Mouse (Mus musculus): ENCODE measurements around the gene Kcnd3.
"Not testable (repeated sequence)": the region's sequence is repeated elsewhere in the genome, so short reads cannot be mapped to it uniquely, and the experiment has no call there.

The Kcnd3 gene

DNA sequence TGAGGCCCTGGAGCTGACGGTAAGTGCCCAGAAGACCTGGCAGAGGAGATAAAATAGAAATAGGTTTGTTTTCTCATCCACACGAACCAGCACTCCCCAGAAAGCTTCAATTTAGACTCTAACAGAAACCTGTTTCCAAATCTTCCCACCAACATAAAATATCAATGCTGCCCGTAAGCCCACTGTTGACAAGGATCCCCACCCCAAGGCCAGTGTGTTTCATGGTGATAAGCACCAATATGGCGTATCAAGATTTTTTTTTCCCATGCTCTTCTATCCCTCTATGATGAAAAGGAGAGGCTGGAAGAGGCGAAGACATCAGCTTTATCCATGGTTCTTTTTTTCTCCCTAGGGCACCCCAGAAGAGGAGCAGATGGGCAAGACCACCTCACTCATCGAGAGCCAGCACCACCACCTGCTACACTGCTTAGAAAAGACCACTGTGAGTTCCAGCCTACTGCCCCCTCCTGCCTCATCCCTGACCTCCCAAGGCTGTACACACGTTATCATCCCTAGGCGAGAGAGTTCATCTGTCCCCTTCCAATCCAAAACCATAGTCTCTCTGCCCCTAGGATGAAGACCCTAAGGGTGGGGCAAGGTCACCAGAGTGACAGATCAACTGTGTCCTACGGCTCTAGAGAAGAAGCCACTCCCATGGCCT, 213.1 kb downstream of the Kcnd3 start:
- DNase-seq = no peak

DNA sequence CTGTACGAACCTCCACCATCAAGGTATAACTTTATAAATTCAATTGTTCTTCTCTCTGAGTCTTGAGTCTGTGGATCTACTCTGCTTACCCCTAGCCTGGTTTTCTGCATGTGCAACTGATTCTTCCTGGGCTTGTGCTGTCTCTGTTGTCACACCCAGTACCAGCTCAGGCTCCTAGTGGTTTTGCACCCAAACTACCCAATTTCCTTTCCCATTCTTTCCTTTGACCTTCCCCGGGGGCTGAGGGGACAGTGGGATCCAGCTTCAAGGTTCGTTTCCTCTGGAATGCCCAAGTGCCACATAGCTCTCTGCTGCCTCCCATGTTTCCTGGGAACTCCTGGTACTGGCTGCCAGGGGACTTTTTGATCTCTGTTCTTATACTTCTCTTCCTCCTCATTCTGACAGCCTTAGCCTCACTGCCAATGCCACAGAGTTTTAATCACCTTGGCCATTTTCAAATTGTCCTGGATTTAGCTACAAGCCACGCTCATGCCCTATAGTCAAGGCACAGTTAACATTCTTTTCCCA, 214.9 kb downstream of the Kcnd3 start:
- no peak for DNase-seq

- DNase-seq = no peak
Measured at GRCm38 (mm10) chr3:105668161-105668560, 216.0 kb downstream of the Kcnd3 start.

GRCm38 (mm10) chr3:105669776-105670175, 217.6 kb downstream of the Kcnd3 start:
- no peak for DNase-seq

- no peak for DNase-seq
Measured at GRCm38 (mm10) chr3:105670801-105671200, 218.7 kb downstream of the Kcnd3 start.

GRCm38 (mm10) chr3:105674595-105675218, 222.6 kb downstream of the Kcnd3 start:
- peak; percentile 23 to 41 for DNase-seq

- no peak for DNase-seq
Measured at GRCm38 (mm10) chr3:105675932-105676331, 223.8 kb downstream of the Kcnd3 start.

- DNase-seq = no peak
Measured at GRCm38 (mm10) chr3:105680346-105680745, 228.2 kb downstream of the Kcnd3 start.

GRCm38 (mm10) chr3:105686394-105687323, 234.5 kb downstream of the Kcnd3 start:
- no peak for DNase-seq

DNA sequence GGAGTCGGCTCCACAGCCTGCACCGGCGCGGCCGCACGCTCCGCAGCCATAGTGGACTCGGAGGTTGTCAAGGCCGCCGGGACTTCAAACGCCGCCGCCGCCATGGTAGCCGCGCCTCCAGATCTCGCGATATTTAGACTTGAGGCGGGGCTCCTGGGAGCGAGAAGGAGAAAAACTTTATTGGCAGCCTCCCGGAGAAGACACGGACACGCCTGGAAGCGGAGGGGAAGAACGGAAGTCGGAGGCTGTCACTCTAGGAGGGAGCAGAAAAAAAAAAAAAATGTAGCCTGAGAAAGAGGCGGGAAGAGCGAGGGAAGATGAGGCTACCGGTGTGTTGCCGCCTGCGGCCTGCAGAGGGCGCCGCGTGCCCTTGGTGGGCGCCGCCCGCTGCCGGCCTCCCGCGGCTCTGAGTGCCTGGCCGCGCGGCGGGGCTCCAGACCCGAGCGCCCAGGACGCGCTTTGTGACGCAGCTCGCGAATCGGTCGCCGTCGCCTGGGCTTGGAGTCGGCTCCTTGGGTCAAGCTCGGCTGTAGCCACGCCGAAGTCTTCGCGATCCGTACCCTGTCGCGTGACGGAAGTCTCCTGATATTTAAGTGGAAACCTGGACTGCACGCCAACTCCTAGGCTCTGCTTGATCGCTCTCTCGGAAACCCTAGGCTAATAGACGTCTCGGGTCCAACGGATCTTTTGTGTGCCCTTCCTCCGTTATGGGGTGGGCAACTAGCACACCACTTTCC, 235.4 kb downstream of the Kcnd3 start, which contains the start of gene Ddx20:
Ddx20 (minus strand) TSS at position 251 of the 737 bp plus-strand sequence.
- DNase-seq = peak; percentile 91 to 95

DNA sequence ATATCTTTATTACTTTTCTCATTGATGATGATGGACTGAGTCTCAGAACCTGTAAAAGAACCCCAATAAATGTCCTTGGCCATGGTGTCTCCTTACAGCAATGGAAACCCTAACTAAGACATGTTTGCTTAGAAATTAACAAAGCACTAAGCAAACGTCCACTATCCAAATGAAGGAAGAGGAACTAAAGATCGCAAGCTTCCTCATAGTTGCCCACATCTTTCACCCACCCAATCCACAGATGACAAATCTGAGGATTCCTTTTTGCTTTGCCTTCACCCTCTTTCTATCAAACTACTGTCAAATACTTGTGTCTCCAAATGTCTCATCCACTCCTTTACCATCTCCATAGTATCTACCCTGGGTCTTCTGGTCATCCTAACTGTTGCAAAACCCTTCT, 236.4 kb downstream of the Kcnd3 start:
- DNase-seq = no peak

- no peak for DNase-seq
Measured at GRCm38 (mm10) chr3:105693327-105694080, 241.4 kb downstream of the Kcnd3 start.

- no peak for DNase-seq
Measured at GRCm38 (mm10) chr3:105695476-105696386, 243.6 kb downstream of the Kcnd3 start.

GRCm38 (mm10) chr3:105696387-105697147, 244.4 kb downstream of the Kcnd3 start:
- DNase-seq = no peak

GRCm38 (mm10) chr3:105697148-105697441, 245.0 kb downstream of the Kcnd3 start:
- no peak for DNase-seq

GRCm38 (mm10) chr3:105698311-105698710, 246.2 kb downstream of the Kcnd3 start:
- no peak for DNase-seq

DNA sequence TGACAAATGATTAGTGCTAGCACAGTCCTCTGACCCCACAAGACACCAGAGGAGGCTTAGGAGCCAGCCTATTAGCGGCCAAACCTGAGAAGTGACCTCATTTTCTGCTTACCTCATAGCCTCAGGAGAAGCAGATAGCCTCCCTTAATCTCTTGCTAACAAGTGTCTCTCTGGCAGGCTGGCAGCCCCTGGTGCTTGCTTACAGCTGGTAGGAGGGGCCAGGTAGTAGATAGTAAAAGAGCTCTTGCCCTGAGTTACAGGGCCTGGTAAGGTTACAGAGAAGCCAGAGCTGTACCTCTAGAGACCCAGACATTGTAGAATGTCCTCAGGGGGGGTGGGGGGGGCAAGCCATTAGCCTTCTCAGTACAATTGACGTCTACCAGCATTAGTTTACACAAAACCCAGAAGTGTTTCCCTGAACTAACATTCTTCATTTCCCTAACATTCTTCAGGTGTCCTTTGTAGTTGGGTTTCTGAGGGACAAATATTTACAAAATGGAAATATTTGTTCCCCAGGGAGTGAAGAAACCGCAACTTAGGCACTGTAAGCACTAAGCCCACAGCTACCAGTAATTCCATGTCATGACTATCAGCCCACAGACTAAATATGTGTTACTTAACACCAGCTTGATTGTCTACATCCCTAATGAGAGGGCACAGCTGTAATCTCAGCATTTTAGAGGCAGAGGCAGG, 247.3 kb downstream of the Kcnd3 start:
- no peak for DNase-seq

DNA sequence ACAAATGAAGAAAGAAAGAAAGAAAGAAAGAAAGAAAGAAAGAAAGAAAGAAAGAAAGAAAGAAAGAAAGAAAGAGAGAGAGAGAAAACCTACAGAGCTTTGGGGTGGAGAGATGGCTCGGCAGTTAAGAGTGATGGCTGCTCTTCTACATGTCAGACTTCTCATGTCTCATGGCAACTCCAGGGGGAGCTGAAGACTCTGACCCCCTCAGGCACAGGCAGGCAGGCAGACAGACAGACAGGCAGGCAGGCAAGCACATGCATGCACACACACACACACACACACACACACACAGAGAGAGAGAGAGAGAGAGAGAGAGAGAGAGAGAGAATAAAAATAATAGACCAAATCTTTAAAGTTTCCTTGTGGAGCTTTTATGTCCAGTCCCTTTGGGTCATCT, 248.7 kb downstream of the Kcnd3 start:
- DNase-seq = not testable (repeated sequence)

DNA sequence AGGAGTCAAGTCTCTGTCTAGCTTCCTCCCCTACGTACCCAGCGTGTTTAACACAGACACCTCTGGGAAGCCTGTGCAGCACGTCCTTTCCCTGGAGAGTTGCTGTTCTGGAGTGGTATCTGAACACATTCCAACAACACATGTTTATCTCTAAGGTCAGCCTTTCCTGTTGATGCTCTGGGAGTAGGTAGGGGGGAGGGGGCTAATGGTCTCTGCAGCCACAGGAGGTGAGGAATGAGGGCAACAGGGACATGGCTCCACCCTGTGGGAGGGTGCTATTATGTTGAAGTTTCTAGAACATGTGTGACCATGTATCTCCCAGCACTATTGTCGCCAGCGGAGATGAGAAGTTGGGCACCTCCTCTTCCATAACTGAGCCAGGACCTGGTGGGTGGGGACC, 249.3 kb downstream of the Kcnd3 start:
- DNase-seq = no peak

Data from thymus, postnatal 36 days (tissue).